Mouse (Mus musculus): ENCODE measurements at regions not wholly inside any gene's neighbourhood (a gene's known extent, or its start where the extent isn't known, plus 50 kb on each side); places are given as distances from the start of the nearest gene placed in this dataset.

- no peak overlapping the region for H3K9ac ChIP-seq (ENCODE audit: low read depth, low read length, severe bottlenecking)
- no peak overlapping the region for H3K4me3 ChIP-seq (replicated peaks; ENCODE audit: low read length)
- WGBS: 81% methylated on average over 11 of the region's 11 CpGs
- H3K27ac ChIP-seq (replicated peaks; ENCODE audit: low read depth, low read length): no peak overlapping the region
- no peaks in the 10 kb centered on the region for H3K9me3 ChIP-seq (ENCODE audit: control insufficient read depth, low read length)
- H3K36me3 ChIP-seq (ENCODE audit: control insufficient read depth, insufficient read depth, low read length): no peaks in the 10 kb centered on the region
- ATAC-seq (ENCODE audit: low FRiP score, low read depth) (no peak), DNase-seq (ENCODE audit: low spot score) (no peak)
- H3K4me2 ChIP-seq (replicated peaks; ENCODE audit: low read depth, low read length, severe bottlenecking): no peak overlapping the region
- TF ChIP-seq POLR2A (IDR thresholded peaks at IDR 0.05; ENCODE audit: borderline replicate concordance, extremely low read depth, insufficient read depth, insufficient read length): no peak
- H3K4me1 ChIP-seq (ENCODE audit: control insufficient read depth, insufficient read depth, low read length): no peaks in the 10 kb centered on the region
- H3K27me3 ChIP-seq (ENCODE audit: control insufficient read depth, insufficient read depth, low read length): no peaks in the 10 kb centered on the region
Observed at GRCm38 (mm10) chr2:11416122-11416521, 137.8 kb downstream of the Pfkfb3 start.

- Histone ChIP-seq H3K27me3 (ENCODE audit: control insufficient read depth, insufficient read depth, low read length) (no peaks in the 10 kb centered on the region), H3K9me3 (ENCODE audit: control insufficient read depth, low read length) (no peaks in the 10 kb centered on the region), H3K4me3 (replicated peaks; ENCODE audit: low read length) (no peak overlapping the region), H3K4me2 (replicated peaks; ENCODE audit: low read depth, low read length, severe bottlenecking) (no peak overlapping the region), H3K36me3 (ENCODE audit: control insufficient read depth, insufficient read depth, low read length) (no peaks in the 10 kb centered on the region), H3K27ac (replicated peaks; ENCODE audit: low read depth, low read length) (no peak overlapping the region), H3K4me1 (ENCODE audit: control insufficient read depth, insufficient read depth, low read length) (no peaks in the 10 kb centered on the region), H3K9ac (ENCODE audit: low read depth, low read length, severe bottlenecking) (no peak overlapping the region)
- DNase-seq (ENCODE audit: low spot score) (no peak), ATAC-seq (ENCODE audit: low FRiP score, low read depth) (no peak)
- TF ChIP-seq POLR2A (IDR thresholded peaks at IDR 0.05; ENCODE audit: borderline replicate concordance, extremely low read depth, insufficient read depth, insufficient read length): no peak
- whole genome bisulfite sequencing: 93% methylated on average over 6 of the region's 6 CpGs
Observed at GRCm38 (mm10) chr2:11412521-11412920, 141.4 kb downstream of the Pfkfb3 start.

GRCm38 (mm10) chr2:11408497-11408896 is 145.4 kb downstream of the Pfkfb3 start:
- Histone ChIP-seq H3K27me3 (ENCODE audit: control insufficient read depth, insufficient read depth, low read length) (no peaks in the 10 kb centered on the region), H3K27ac (replicated peaks; ENCODE audit: low read depth, low read length) (no peak overlapping the region), H3K36me3 (ENCODE audit: control insufficient read depth, insufficient read depth, low read length) (no peaks in the 10 kb centered on the region), H3K4me3 (replicated peaks; ENCODE audit: low read length) (no peak overlapping the region), H3K4me2 (replicated peaks; ENCODE audit: low read depth, low read length, severe bottlenecking) (no peak overlapping the region), H3K9ac (ENCODE audit: low read depth, low read length, severe bottlenecking) (no peak overlapping the region), H3K4me1 (ENCODE audit: control insufficient read depth, insufficient read depth, low read length) (no peaks in the 10 kb centered on the region), H3K9me3 (ENCODE audit: control insufficient read depth, low read length) (no peaks in the 10 kb centered on the region)
- no peak for DNase-seq (ENCODE audit: low spot score)
- TF ChIP-seq POLR2A (IDR thresholded peaks at IDR 0.05; ENCODE audit: borderline replicate concordance, extremely low read depth, insufficient read depth, insufficient read length): no peak
- 75% methylated on average over 5 of the region's 6 CpGs for WGBS
- no peak for ATAC-seq (ENCODE audit: low FRiP score, low read depth)

GRCm38 (mm10) chr2:11406103-11406615 is 147.7 kb downstream of the Pfkfb3 start:
- ATAC-seq (ENCODE audit: low FRiP score, low read depth) (no peak), DNase-seq (ENCODE audit: low spot score) (no peak)
- Histone ChIP-seq H3K27ac (replicated peaks; ENCODE audit: low read depth, low read length) (no peak overlapping the region), H3K9me3 (ENCODE audit: control insufficient read depth, low read length) (no peaks in the 10 kb centered on the region), H3K4me3 (replicated peaks; ENCODE audit: low read length) (no peak overlapping the region), H3K27me3 (ENCODE audit: control insufficient read depth, insufficient read depth, low read length) (no peaks in the 10 kb centered on the region), H3K36me3 (ENCODE audit: control insufficient read depth, insufficient read depth, low read length) (no peaks in the 10 kb centered on the region), H3K9ac (ENCODE audit: low read depth, low read length, severe bottlenecking) (no peak overlapping the region), H3K4me2 (replicated peaks; ENCODE audit: low read depth, low read length, severe bottlenecking) (no peak overlapping the region), H3K4me1 (ENCODE audit: control insufficient read depth, insufficient read depth, low read length) (no peaks in the 10 kb centered on the region)
- TF ChIP-seq POLR2A (IDR thresholded peaks at IDR 0.05; ENCODE audit: borderline replicate concordance, extremely low read depth, insufficient read depth, insufficient read length): no peak
- WGBS: 96% methylated on average over 1 of the region's 1 CpGs

GRCm38 (mm10) chr2:11402218-11402848 is 151.5 kb downstream of the Pfkfb3 start:
- ATAC-seq (ENCODE audit: low FRiP score, low read depth) (no peak), DNase-seq (ENCODE audit: low spot score) (no peak)
- WGBS: 87% methylated on average over 10 of the region's 10 CpGs
- Histone ChIP-seq H3K27ac (replicated peaks; ENCODE audit: low read depth, low read length) (no peak overlapping the region), H3K4me3 (replicated peaks; ENCODE audit: low read length) (no peak overlapping the region), H3K36me3 (ENCODE audit: control insufficient read depth, insufficient read depth, low read length) (no peaks in the 10 kb centered on the region), H3K4me2 (replicated peaks; ENCODE audit: low read depth, low read length, severe bottlenecking) (no peak overlapping the region), H3K9me3 (ENCODE audit: control insufficient read depth, low read length) (no peaks in the 10 kb centered on the region), H3K27me3 (ENCODE audit: control insufficient read depth, insufficient read depth, low read length) (no peaks in the 10 kb centered on the region), H3K4me1 (ENCODE audit: control insufficient read depth, insufficient read depth, low read length) (no peaks in the 10 kb centered on the region), H3K9ac (ENCODE audit: low read depth, low read length, severe bottlenecking) (no peak overlapping the region)
- no peak for TF ChIP-seq POLR2A (IDR thresholded peaks at IDR 0.05; ENCODE audit: borderline replicate concordance, extremely low read depth, insufficient read depth, insufficient read length)

Data from limb, embryonic 14.5 days (tissue).